Mouse (Mus musculus) embryonic fibroblast, embryonic 13.5 days (primary cell): ENCODE data around the gene Cep95.

ENCODE experiments used
- CTCF ChIP-seq: IDR thresholded peaks from 2 replicates; pipeline ENCODE4 v1.5.1; 2011; ENCODE audit warnings: mild to moderate bottlenecking, control low read depth, low read length, moderate library complexity, borderline replicate concordance; ENCODE audit not compliant: insufficient read depth
- POLR2A ChIP-seq: IDR thresholded peaks from 2 replicates; pipeline ENCODE4 v1.6.1; 2011; ENCODE audit warnings: low read depth, mild to moderate bottlenecking, control low read depth, low read length, moderate library complexity

DNA sequence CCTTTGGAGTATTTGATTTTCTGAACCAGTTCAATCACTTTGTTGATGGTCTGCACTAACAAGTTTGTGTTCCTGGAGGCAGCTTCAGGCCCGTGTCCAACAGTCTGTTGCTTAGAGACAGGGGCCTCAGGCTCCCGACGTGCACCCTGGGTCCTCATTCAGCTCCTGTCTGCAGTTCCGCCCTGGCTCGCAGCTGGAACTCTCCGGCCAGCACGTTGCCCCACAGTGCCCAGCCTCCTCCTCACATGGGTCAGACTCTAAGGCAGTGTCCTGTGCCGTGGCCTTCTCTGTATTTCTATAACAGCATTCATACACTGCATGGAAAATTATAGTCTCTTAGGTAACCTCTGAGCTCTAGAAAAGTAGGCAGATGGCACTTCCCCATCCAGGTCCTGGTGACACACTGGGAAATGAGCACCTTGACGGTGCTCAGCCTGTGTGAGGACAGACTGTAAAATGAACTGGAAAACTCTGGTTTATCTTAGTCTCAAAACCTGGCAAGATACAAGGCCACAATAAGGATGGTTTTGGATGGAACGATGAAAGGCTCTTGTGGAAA is 13.1 kb downstream of the Cep95 start:
- TF ChIP-seq CTCF (no peak), POLR2A (no peak)
